Mouse (Mus musculus) lung, embryonic 16.5 days (tissue): ENCODE data around the gene Unc50. TPM values are rescaled to one million over a fixed set of nuclear protein-coding genes. Genes with fewer than 3 reads are reported as not detected.

Experiments
- polyA plus RNA-seq: library from polyadenylated mRNA; unstranded; fragments of >200 nt; fragmentation: Nextera tagmentation; extraction: Ambion mirVana; gene quantifications from 2 replicates; pipeline ENCODE4 v1.2.1, GENCODE M21; 2015

Unc50 gene
- polyA plus RNA-seq, 1 experiment from 2014 or later = 133 TPM

Other genes with a start within 250 kb of the Unc50 start
- gene Cnga3, start 215.7 kb upstream of the Unc50 start, polyA plus RNA-seq = not detected in 2 replicates
- 13.3 and 13.9 TPM in 2 replicates for gene Inpp4a, start 130.3 kb upstream of the Unc50 start, polyA plus RNA-seq
- 40.1 and 43.2 TPM in 2 replicates for gene Coa5, start within 50 bp of the Unc50 start, polyA plus RNA-seq
- 6.5 and 7.1 TPM in 2 replicates for gene Mgat4a, start 110.9 kb downstream of the Unc50 start, polyA plus RNA-seq